Mouse (Mus musculus): ENCODE measurements at regions not wholly inside any gene's neighbourhood (a gene's known extent, or its start where the extent isn't known, plus 50 kb on each side); places are given as distances from the start of the nearest gene placed in this dataset.
A peak's percentile ranks its signal among the peaks of the same experiment; 100 is the strongest.
"Not testable (repeated sequence)": the region's sequence is repeated elsewhere in the genome, so short reads cannot be mapped to it uniquely, and the experiment has no call there.

- Histone ChIP-seq H3K27me3 (ENCODE audit: insufficient read depth, low read length) (no peaks in the 10 kb centered on the region), H3K27ac (ENCODE audit: low read depth) (no peak overlapping the region), H3K36me3 (replicated peaks; ENCODE audit: insufficient read depth, low read length) (no peaks in the 10 kb centered on the region), H3K4me3 (ENCODE audit: low read depth, low read length) (no peak overlapping the region), H3K9me3 (ENCODE audit: low read length) (no peaks in the 10 kb centered on the region), H3K9ac (replicated peaks) (no peak overlapping the region), H3K4me1 (ENCODE audit: insufficient read depth) (peaks cover 9% of the 10 kb centered on the region), H3K4me2 (ENCODE audit: low read depth, low read length) (no peak overlapping the region)
- TF ChIP-seq EP300 (IDR thresholded peaks at IDR 0.05; ENCODE audit: low read depth): no peak
- TF ChIP-seq CTCF (IDR thresholded peaks at IDR 0.05; ENCODE audit: low read depth): no peak
- ATAC-seq: no peak
- DNase-seq: no peak
- WGBS (ENCODE audit: insufficient replicate concordance): 47% methylated on average over 3 of the region's 3 CpGs
These were observed 81.2 kb upstream of the Atl2 start for GRCm38 (mm10) chr17:79977154-79977571.

DNA sequence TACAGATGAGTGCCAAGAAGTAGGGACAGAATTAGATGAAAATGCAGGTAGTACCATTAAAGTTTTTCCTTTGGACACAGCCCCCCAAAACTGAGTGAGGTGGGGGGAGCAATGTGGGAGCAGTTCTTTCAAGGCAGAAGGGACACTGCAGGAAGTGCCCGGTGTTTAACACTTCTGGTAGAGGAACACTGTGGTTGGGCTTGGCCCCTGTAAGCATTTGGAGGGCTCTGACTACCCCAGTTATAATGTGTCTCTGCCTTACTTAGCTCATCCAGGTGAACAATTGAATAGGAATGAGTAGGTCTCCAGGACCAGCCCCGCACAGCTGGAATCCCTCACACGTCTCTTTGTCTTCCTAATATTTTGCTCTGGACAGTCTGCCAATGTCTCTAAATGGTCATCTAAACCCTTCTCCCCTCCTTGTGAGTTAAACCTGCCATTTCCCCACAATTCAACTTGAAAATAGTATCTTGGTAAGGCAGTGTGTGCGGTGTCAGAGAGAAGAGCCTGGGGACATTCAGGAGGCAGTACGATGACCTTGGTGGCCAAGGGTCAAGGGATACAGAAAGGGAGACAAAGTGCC is 80.7 kb upstream of the Atl2 start:
- Histone ChIP-seq H3K27ac (ENCODE audit: low read depth) (no peak overlapping the region), H3K36me3 (replicated peaks; ENCODE audit: insufficient read depth, low read length) (no peaks in the 10 kb centered on the region), H3K27me3 (ENCODE audit: insufficient read depth, low read length) (no peaks in the 10 kb centered on the region), H3K9me3 (ENCODE audit: low read length) (no peaks in the 10 kb centered on the region), H3K9ac (replicated peaks) (no peak overlapping the region), H3K4me3 (ENCODE audit: low read depth, low read length) (no peak overlapping the region), H3K4me1 (ENCODE audit: insufficient read depth) (peaks cover 10% of the 10 kb centered on the region), H3K4me2 (ENCODE audit: low read depth, low read length) (peak overlapping the region; percentile 66)
- DNase-seq (no peak), ATAC-seq (no peak)
- no peak for TF ChIP-seq CTCF (IDR thresholded peaks at IDR 0.05; ENCODE audit: low read depth)
- TF ChIP-seq EP300 (IDR thresholded peaks at IDR 0.05; ENCODE audit: low read depth): no peak
- 75% methylated on average over 5 of the region's 5 CpGs for WGBS (ENCODE audit: insufficient replicate concordance)

GRCm38 (mm10) chr17:79975997-79976443 is 80.1 kb upstream of the Atl2 start:
- peak overlapping the region; percentile 13 for H3K4me3 ChIP-seq (ENCODE audit: low read depth, low read length)
- DNase-seq (peak; percentile 34), ATAC-seq (peak; percentile 53)
- no peaks in the 10 kb centered on the region for H3K9me3 ChIP-seq (ENCODE audit: low read length)
- peak overlapping the region; percentile 66 for H3K4me2 ChIP-seq (ENCODE audit: low read depth, low read length)
- H3K36me3 ChIP-seq (replicated peaks; ENCODE audit: insufficient read depth, low read length): no peaks in the 10 kb centered on the region
- H3K27ac ChIP-seq (ENCODE audit: low read depth): 0 out of 2 replicates have a peak overlapping the region, but pooled peaks have one; percentile 12
- no peak overlapping the region for H3K9ac ChIP-seq (replicated peaks)
- peaks cover 16% of the 10 kb centered on the region for H3K4me1 ChIP-seq (ENCODE audit: insufficient read depth)
- TF ChIP-seq EP300 (IDR thresholded peaks at IDR 0.05; ENCODE audit: low read depth): no peak
- TF ChIP-seq CTCF (IDR thresholded peaks at IDR 0.05; ENCODE audit: low read depth): no peak
- H3K27me3 ChIP-seq (ENCODE audit: insufficient read depth, low read length): no peaks in the 10 kb centered on the region
- 19% methylated on average over 11 of the region's 11 CpGs for WGBS (ENCODE audit: insufficient replicate concordance)

DNA sequence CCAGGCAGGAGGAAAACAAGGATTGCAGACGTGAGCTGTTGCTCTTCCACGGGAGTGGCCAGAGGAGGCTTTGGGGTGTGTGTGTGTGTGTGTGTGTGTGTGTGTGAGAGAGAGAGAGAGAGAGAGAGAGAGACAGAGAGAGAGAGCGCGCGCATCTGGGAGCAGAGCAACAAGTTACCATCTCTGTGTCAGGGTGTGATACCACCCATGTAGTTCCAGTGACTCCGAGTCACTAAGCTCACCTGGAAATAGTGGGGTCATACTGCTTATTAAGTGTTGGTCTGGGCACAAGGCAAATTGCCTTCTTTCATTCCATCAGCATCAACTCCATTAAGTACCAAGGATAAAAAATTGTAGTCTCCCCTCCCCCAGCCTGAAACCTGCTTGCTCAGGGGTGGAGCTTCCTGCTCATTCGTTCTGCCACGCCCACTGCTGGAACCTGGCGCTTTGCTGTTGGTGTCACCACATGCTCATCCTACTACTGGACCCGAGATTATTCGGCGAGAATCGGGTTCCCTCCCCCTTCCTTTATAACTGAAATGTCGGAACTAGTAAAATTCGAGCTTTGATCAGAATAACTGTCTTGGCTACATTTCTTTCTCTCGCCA is 79.3 kb upstream of the Atl2 start:
- not testable (repeated sequence) for H3K9ac ChIP-seq (replicated peaks); H3K9me3 ChIP-seq (ENCODE audit: low read length); H3K27me3 ChIP-seq (ENCODE audit: insufficient read depth, low read length); H3K36me3 ChIP-seq (replicated peaks; ENCODE audit: insufficient read depth, low read length)
- Histone ChIP-seq H3K4me2 (ENCODE audit: low read depth, low read length) (peak overlapping the region; percentile 66), H3K4me3 (ENCODE audit: low read depth, low read length) (peak overlapping the region; percentile 13), H3K27ac (ENCODE audit: low read depth) (0 out of 2 replicates have a peak overlapping the region, but pooled peaks have one; percentile 12), H3K4me1 (ENCODE audit: insufficient read depth) (peaks cover 20% of the 10 kb centered on the region)
- ATAC-seq (peak; percentile 64), DNase-seq (peak; percentile 42)
- WGBS (ENCODE audit: insufficient replicate concordance): 18% methylated on average over 16 of the region's 16 CpGs

DNA sequence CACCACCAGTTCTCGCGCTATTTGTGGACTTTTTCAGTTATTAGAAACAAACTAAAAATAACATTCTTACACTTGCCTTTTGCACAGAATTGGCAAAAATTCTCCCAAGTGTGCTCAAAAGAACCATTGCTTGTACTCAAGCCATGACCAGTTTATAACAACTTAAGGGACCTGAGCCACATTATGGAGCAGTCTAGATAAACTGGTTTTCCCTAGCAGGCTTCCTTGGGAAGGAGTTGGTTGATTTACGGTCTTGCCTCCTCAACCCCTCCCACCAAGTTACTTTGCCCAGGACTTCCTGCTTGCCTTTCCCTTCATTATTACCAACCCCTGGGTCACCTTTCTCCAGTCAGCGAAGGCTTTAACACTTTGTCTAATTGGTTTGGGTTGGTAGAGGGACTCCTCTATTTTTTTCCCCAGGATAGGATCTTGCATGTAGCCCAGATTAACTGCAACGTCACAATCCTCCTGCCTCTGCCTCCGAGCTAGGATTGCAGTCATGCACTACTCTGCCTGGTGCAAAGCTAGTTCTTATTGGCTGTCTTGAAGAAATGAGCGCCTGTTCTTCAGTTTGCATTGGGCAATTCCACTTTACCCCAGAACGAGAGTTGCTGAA is 75.9 kb upstream of the Atl2 start:
- Histone ChIP-seq H3K4me2 (ENCODE audit: low read depth, low read length) (peak overlapping the region; percentile 20; the same call in 1 of the 2 replicates), H3K27ac (ENCODE audit: low read depth) (no peak overlapping the region), H3K9ac (replicated peaks) (no peak overlapping the region), H3K27me3 (ENCODE audit: insufficient read depth, low read length) (no peaks in the 10 kb centered on the region), H3K4me3 (ENCODE audit: low read depth, low read length) (no peak overlapping the region), H3K4me1 (ENCODE audit: insufficient read depth) (peaks cover 27% of the 10 kb centered on the region), H3K9me3 (ENCODE audit: low read length) (no peaks in the 10 kb centered on the region), H3K36me3 (replicated peaks; ENCODE audit: insufficient read depth, low read length) (no peaks in the 10 kb centered on the region)
- ATAC-seq: no peak
- WGBS (ENCODE audit: insufficient replicate concordance): 61% methylated on average over 8 of the region's 8 CpGs
- TF ChIP-seq EP300 (IDR thresholded peaks at IDR 0.05; ENCODE audit: low read depth) (no peak), CTCF (IDR thresholded peaks at IDR 0.05; ENCODE audit: low read depth) (no peak)
- no peak for DNase-seq

- Histone ChIP-seq H3K27ac (ENCODE audit: low read depth) (no peak overlapping the region), H3K27me3 (ENCODE audit: insufficient read depth, low read length) (0 out of 2 replicates have a peak, but pooled peaks cover 2% of the 10 kb centered on the region), H3K36me3 (replicated peaks; ENCODE audit: insufficient read depth, low read length) (no peaks in the 10 kb centered on the region), H3K4me1 (ENCODE audit: insufficient read depth) (peaks cover 21% of the 10 kb centered on the region), H3K9me3 (ENCODE audit: low read length) (no peaks in the 10 kb centered on the region), H3K4me3 (ENCODE audit: low read depth, low read length) (no peak overlapping the region), H3K4me2 (ENCODE audit: low read depth, low read length) (no peak overlapping the region), H3K9ac (replicated peaks) (no peak overlapping the region)
- 27% methylated on average over 7 of the region's 7 CpGs for WGBS (ENCODE audit: insufficient replicate concordance)
- DNase-seq: no peak
- ATAC-seq: no peak
- TF ChIP-seq EP300 (IDR thresholded peaks at IDR 0.05; ENCODE audit: low read depth): no peak
These were observed 73.6 kb upstream of the Atl2 start for GRCm38 (mm10) chr17:79969500-79969972.
